Mouse (Mus musculus) midbrain, embryonic 12.5 days (tissue): ENCODE data around the gene Sik1. TPM values are rescaled to one million over a fixed set of nuclear protein-coding genes. Genes with fewer than 3 reads are reported as not detected.

ENCODE experiments used
- ATAC-seq: fragments of 200-750 bp; cut with Nextera tagmentation; 2 replicates; pipeline ENCODE4 v1.8.0; 2017; ENCODE audit warnings: low read depth, moderate TSS enrichment, moderate library complexity; ENCODE audit not compliant: low FRiP score
- H3K27ac ChIP-seq: fragments of 300-500 bp; sonication (generic); replicated peaks from 2 replicates; pipeline ENCODE4 v1.5.1; 2016; ENCODE audit warnings: mild to moderate bottlenecking
- H3K27me3 ChIP-seq: fragments of 300-500 bp; sonication (generic); 2 replicates; pipeline ENCODE4 v1.6.1; 2016; ENCODE audit warnings: mild to moderate bottlenecking
- H3K36me3 ChIP-seq: fragments of 300-500 bp; sonication (generic); 2 replicates; pipeline ENCODE4 v1.6.1; 2016
- H3K4me1 ChIP-seq: fragments of 300-500 bp; sonication (generic); 2 replicates; pipeline ENCODE4 v1.6.1; 2016
- H3K4me2 ChIP-seq: fragments of 300-500 bp; sonication (generic); replicated peaks from 2 replicates; pipeline ENCODE4 v1.6.1; 2016; ENCODE audit warnings: mild to moderate bottlenecking, moderate library complexity
- H3K4me3 ChIP-seq: fragments of 300-500 bp; sonication (generic); 2 replicates; pipeline ENCODE4 v1.5.1; 2016; ENCODE audit warnings: mild to moderate bottlenecking
- H3K9ac ChIP-seq: fragments of 300-500 bp; sonication (generic); replicated peaks from 2 replicates; pipeline ENCODE4 v1.6.1; 2016; ENCODE audit warnings: mild to moderate bottlenecking, moderate library complexity
- H3K9me3 ChIP-seq: fragments of 300-500 bp; sonication (generic); 2 replicates; pipeline ENCODE4 v1.6.1; 2016; ENCODE audit warnings: mild to moderate bottlenecking
- WGBS: fragments of 180-500 bp; shearing (Covaris S2); methylation state at CpG from one replicate; pipeline ENCODE4 v1.1.7; 2016; 5-methylcytosine and 5-hydroxymethylcytosine counted together
- polyA plus RNA-seq: library from polyadenylated mRNA; unstranded; fragments of >200 nt; fragmentation: Nextera tagmentation; extraction: Ambion mirVana; gene quantifications from 2 replicates; pipeline ENCODE4 v1.2.1, GENCODE M21; 2016

Sik1 gene
- polyA plus RNA-seq, 1 experiment from 2014 or later: 14.6 TPM

DNA sequence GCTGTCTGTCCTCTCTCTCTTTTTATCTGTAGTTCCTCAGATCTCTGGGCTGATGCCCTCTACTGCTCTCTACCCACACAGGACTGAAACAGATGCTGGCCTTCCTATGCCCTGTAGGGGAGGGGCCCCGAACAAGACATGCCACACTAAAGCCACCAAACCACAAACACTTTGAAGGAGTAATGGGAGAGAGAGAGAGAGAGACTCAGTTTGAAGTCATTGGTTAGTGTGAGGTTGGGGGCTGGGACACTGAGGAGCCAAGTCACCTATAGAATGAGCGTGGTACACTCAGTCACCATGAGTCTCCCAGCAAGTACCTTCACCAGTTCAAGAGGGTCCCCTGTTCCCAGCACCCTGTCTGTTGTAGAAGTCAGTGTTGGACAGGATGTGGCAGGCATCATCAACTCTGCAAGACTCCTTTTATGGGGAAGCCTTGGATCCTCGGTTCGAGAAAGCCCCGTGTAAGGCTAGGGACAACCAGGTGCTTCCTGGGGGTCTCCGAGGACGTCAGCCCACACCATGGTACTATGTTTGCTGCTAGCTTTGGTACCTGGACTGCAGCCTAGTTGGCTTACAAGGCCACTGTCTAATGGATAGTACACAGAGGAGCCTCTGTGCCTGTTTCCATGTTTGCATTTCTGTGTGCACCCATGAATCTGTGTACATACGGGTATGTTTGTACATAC is 17.7 kb upstream of the Sik1 start:
- peaks cover 23% of the 10 kb centered on the region for H3K4me1 ChIP-seq
- H3K27me3 ChIP-seq: no peaks in the 10 kb centered on the region
- 87% methylated on average over 8 of the region's 8 CpGs for WGBS
- no peak overlapping the region for H3K27ac ChIP-seq
- no peak overlapping the region for H3K4me3 ChIP-seq
- H3K9ac ChIP-seq: no peak overlapping the region
- no peaks in the 10 kb centered on the region for H3K9me3 ChIP-seq
- ATAC-seq: no peak
- no peak overlapping the region for H3K4me2 ChIP-seq
- no peaks in the 10 kb centered on the region for H3K36me3 ChIP-seq

DNA sequence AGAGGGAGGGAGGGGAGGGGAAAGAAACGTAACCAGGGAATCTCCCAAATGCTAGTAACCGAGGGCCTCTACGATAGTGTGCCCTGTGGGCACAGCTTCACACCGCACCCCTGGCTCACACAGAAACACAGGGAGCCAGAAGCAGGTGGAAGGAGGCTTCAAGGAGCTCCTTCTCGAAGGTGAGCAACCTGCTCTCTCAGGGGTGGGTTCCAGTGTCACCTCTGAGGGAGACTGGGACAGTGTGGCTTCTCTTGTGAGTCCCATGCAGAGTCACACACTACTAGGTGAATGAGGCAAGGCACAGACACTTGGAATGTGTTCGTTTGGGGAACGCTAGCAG is 17.2 kb upstream of the Sik1 start:
- Histone ChIP-seq H3K9ac (no peak overlapping the region), H3K4me1 (peaks cover 20% of the 10 kb centered on the region), H3K9me3 (no peaks in the 10 kb centered on the region), H3K27me3 (no peaks in the 10 kb centered on the region), H3K36me3 (no peaks in the 10 kb centered on the region), H3K4me2 (no peak overlapping the region), H3K4me3 (no peak overlapping the region), H3K27ac (no peak overlapping the region)
- WGBS: 77% methylated on average over 7 of the region's 7 CpGs
- ATAC-seq: no peak

DNA sequence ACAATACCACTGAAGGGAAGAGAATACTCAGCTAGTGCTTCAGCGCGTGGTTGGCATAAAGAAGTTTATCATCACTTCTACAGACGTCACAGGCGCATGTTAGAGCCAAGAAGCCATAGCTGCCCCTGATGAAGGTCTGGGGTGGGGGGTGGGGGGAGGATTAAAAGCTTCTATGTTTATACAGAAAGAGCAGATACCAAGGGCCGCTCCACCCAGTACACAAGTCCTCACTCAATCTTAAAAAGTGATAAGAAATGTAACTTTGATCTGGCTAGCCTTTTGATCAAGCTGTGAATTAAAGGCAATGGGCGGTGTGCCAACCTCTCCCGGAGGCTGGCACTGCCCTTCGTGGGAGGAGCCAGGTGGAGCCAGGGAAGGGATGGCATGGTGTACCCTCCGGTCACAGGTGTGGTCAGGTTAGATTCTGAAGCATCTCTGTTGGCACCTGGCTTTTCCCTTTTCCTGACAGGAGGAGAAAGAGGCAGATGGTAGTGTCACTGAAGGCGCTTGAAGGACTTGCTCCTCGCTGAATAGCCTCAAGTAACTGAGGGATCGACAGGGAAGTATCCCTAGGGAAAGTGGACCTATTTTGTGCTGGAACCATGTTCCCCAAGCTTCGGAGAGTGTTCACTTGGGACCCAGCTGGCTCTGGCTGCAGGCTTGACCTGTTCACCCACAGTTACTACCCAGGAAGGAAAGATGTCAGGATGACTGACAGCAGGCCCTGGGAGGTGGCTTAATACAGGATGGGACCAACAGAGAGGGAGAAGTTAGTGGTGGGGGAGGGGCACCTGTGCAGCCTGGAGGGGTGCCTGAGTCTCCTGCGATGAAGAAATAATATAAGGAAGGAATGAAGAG is 16.6 kb upstream of the Sik1 start:
- WGBS: 83% methylated on average over 14 of the region's 14 CpGs
- Histone ChIP-seq H3K4me3 (no peak overlapping the region), H3K4me1 (peaks cover 14% of the 10 kb centered on the region), H3K27me3 (no peaks in the 10 kb centered on the region), H3K9me3 (no peaks in the 10 kb centered on the region), H3K36me3 (no peaks in the 10 kb centered on the region), H3K4me2 (no peak overlapping the region), H3K27ac (no peak overlapping the region), H3K9ac (no peak overlapping the region)
- ATAC-seq: no peak

DNA sequence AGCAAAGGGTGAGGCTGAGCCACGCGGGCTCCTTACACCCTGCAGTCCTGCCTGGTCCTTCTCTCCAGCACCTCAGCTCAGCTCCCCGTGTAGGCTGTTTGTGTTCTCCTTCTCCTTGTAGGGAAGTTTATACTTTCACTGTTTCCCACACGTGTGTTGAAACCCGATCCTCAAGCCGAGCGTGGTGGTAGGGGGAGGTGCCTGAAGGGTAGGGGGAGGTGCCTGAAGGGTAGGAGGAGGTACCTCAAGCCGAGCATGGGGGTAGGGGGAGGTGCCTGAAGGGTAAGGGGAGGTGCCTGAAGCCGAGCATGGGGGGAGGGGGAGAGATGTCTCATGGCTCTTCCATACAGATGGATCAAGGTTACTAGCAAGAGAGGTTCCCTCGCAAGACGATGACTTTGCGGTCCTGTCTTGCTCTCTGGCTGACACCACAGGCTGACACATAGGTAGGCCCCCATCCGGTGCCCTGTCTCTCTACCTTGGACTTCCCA is 15.4 kb upstream of the Sik1 start:
- Histone ChIP-seq H3K9me3 (no peaks in the 10 kb centered on the region), H3K9ac (no peak overlapping the region), H3K4me2 (no peak overlapping the region), H3K27me3 (no peaks in the 10 kb centered on the region), H3K4me1 (0 out of 2 replicates have a peak, but pooled peaks cover 6% of the 10 kb centered on the region), H3K4me3 (no peak overlapping the region), H3K36me3 (no peaks in the 10 kb centered on the region), H3K27ac (no peak overlapping the region)
- ATAC-seq: no peak
- WGBS: 25% methylated on average over 13 of the region's 13 CpGs

DNA sequence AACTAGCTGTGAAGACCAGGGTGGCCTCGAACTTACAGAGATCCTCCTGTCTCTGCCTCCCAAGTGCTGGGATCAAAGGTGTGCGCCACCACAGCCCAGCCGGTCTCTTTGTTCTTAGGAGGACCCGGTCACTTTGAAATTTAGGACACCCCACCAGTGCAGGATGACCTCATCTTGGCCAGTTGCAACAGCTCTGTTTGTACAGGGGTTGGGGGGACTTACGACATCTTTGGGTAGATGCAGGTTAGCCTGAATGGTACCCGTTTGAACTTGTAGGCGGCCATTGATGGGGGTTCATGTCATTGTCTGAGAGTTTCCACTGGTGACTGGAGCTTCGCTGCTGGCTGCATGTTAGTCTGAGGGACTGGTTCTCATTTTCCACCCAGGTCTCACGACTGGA is 14.8 kb upstream of the Sik1 start:
- 83% methylated on average over 9 of the region's 9 CpGs for WGBS
- Histone ChIP-seq H3K36me3 (no peaks in the 10 kb centered on the region), H3K27ac (no peak overlapping the region), H3K9ac (no peak overlapping the region), H3K4me3 (no peak overlapping the region), H3K4me2 (no peak overlapping the region), H3K4me1 (0 out of 2 replicates have a peak, but pooled peaks cover 6% of the 10 kb centered on the region), H3K9me3 (no peaks in the 10 kb centered on the region), H3K27me3 (no peaks in the 10 kb centered on the region)
- ATAC-seq: no peak

DNA sequence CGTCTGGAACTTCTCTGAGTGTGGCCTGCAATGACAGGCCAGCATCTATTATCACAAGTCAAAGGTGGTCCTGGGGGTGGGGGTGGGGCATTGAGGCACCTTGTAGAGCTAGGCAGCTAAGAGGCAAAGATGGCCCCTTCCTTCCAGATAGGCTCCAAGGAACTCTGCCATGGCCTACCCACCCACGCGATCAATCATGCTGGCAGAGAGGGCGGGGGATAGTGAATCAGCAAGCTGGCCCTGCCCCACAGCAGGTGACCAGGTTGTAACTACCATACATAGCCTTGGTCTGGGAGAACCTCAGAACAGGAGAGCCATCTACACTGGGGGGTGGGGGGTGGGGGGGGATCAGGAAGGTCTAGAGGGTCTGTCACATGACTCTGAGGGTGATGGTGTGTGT is 12.5 kb upstream of the Sik1 start:
- ATAC-seq: no peak
- Histone ChIP-seq H3K4me1 (no peaks in the 10 kb centered on the region), H3K9ac (no peak overlapping the region), H3K9me3 (no peaks in the 10 kb centered on the region), H3K4me3 (no peak overlapping the region), H3K27ac (no peak overlapping the region), H3K4me2 (no peak overlapping the region), H3K27me3 (no peaks in the 10 kb centered on the region), H3K36me3 (no peaks in the 10 kb centered on the region)
- WGBS: 94% methylated on average over 4 of the region's 4 CpGs

DNA sequence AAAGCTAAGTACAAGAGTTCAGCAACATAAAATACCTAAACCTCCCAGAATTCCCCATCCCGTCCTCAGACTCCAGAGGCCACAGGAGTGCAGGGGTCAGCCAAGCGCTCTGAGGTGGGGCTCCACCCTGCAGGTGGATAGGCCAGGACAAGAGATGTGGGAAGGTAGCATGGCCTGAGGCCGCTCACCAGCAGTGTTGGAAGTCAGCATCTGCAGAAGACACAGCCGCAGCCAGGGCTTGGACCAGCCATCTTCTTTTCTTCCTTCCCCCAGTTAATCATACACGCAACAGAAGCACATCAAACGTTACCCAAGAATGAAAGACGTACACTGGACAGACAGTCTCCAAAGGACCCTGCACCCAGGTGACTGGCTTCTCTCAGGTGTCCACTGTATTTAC is 11.5 kb upstream of the Sik1 start:
- Histone ChIP-seq H3K9me3 (no peaks in the 10 kb centered on the region), H3K27me3 (no peaks in the 10 kb centered on the region), H3K36me3 (no peaks in the 10 kb centered on the region), H3K9ac (no peak overlapping the region), H3K4me1 (no peaks in the 10 kb centered on the region), H3K27ac (no peak overlapping the region), H3K4me3 (no peak overlapping the region), H3K4me2 (no peak overlapping the region)
- WGBS: 95% methylated on average over 7 of the region's 7 CpGs
- no peak for ATAC-seq

DNA sequence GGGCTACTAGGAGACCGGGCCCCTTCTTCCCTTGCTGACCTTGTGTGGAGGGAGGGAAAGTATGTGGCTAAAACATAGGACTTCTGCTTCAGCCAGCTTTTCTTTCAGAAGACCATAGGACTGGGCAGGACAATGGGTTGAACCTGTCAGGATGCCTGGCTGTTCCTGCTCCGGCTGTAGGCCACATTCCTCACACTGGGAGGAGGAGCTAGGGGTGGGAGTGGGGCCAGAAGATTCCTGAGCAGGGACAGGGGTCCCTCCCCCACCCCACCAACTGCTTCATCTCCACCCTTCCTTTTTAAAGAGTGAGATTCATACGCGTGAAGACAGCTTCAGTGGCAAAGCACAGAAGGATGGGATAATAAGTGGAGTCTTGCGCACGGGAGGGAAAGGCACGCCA is 10.0 kb upstream of the Sik1 start:
- H3K4me1 ChIP-seq: no peaks in the 10 kb centered on the region
- no peak overlapping the region for H3K4me2 ChIP-seq
- 79% methylated on average over 7 of the region's 7 CpGs for WGBS
- H3K27ac ChIP-seq: no peak overlapping the region
- H3K36me3 ChIP-seq: no peaks in the 10 kb centered on the region
- no peak for ATAC-seq
- no peaks in the 10 kb centered on the region for H3K9me3 ChIP-seq
- no peaks in the 10 kb centered on the region for H3K27me3 ChIP-seq
- no peak overlapping the region for H3K4me3 ChIP-seq
- no peak overlapping the region for H3K9ac ChIP-seq

DNA sequence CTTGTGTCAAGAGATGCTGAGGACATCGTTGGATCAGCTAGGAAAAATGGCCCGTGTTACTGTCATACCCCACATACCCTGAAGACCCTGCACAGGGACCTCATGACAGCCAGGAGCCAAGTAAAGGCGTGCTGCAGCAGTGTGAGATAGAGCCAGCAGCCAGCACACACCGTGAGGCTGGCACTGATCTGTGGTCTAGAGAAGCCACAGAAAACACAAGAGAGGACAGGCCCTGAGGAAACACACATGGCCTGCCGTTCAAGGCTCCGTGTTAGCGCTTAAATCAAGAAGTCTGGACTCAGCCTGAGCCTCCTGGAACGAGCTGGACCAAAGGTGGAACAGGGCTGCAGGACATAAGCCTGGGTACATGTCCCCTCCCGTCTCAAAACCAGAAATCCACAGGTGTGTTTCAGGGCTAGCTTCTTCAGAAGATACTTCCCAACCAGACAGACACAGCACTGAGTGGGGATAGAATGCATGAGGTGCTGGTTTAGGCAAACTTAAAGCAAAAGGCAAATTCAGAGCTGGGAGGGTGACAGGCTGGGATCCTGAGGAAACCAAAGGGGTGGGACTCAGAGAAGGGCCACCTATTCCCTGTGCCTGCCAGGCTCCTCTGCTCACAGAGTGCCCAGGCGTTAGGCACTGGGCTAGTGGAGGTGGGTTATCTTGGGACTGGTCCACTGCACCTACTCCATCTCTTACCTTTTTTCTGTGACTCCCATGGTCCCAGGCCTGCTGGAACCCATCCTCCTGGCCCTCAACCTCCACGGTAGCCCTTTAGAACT is 9.3 kb upstream of the Sik1 start:
- no peaks in the 10 kb centered on the region for H3K9me3 ChIP-seq
- H3K4me1 ChIP-seq: no peaks in the 10 kb centered on the region
- no peak for ATAC-seq
- H3K36me3 ChIP-seq: no peaks in the 10 kb centered on the region
- H3K27ac ChIP-seq: no peak overlapping the region
- no peak overlapping the region for H3K4me3 ChIP-seq
- no peak overlapping the region for H3K9ac ChIP-seq
- no peak overlapping the region for H3K4me2 ChIP-seq
- H3K27me3 ChIP-seq: no peaks in the 10 kb centered on the region
- WGBS: 84% methylated on average over 11 of the region's 11 CpGs

DNA sequence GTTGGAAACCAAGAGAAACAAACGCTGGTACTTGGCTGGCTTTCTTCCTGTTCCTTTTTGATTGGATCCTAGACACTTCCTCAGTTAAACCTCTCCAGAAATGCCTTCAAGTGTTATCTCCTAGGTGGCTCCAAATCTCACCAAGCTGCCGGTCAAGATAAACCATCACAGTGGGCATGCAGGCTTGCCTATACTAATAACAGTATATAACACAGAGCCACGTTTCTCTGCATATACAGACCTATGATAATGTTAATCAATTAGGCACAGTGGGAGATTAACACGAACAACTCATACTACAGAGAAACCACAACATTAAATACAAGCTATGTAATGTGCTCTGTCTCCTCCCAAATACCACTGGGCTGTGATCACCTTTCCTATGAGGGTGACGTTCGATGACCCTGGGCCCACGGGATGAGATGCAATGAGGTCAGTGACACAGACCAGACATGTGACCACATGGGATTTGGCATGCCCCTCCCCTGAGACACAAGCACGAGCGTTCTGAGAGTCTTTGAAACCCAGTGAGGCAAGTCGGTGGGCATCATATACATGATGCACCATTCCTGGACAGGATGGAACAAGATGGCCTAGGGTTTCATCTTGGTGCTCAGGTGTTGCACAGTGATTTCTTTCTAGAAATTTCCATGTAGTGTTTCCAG is 7.7 kb upstream of the Sik1 start:
- WGBS: 88% methylated on average over 10 of the region's 10 CpGs
- no peak overlapping the region for H3K4me3 ChIP-seq
- no peak for ATAC-seq
- H3K4me1 ChIP-seq: no peaks in the 10 kb centered on the region
- no peak overlapping the region for H3K27ac ChIP-seq
- no peaks in the 10 kb centered on the region for H3K9me3 ChIP-seq
- no peak overlapping the region for H3K9ac ChIP-seq
- H3K36me3 ChIP-seq: no peaks in the 10 kb centered on the region
- H3K27me3 ChIP-seq: no peaks in the 10 kb centered on the region
- no peak overlapping the region for H3K4me2 ChIP-seq

DNA sequence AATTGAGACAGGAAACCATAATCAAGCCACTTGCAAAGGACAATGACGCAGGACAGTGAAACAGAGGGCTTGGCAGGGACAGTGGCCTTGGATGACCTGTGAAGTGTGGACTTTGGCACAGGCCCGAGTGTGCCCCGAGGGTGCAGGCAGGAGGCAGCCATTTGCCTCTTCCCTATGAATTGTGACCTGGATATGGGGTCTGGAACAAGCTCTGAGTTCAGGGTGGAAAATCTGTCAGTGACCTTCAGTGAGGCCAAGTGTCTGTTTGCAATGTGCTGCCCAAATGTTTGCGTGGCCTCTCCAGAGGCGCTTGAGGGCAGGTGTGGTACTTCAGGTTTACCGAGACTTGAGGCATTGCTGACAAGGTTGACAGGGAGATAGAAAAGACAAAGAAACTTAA is 6.5 kb upstream of the Sik1 start:
- Histone ChIP-seq H3K27me3 (no peaks in the 10 kb centered on the region), H3K27ac (no peak overlapping the region), H3K4me2 (no peak overlapping the region), H3K4me3 (no peak overlapping the region), H3K9me3 (no peaks in the 10 kb centered on the region), H3K36me3 (no peaks in the 10 kb centered on the region), H3K4me1 (peaks cover 2% of the 10 kb centered on the region; the same call in 1 of the 2 replicates), H3K9ac (no peak overlapping the region)
- 93% methylated on average over 6 of the region's 6 CpGs for WGBS
- no peak for ATAC-seq
